Mouse (Mus musculus): Measurements from ENCODE around the gene Abhd15.

DNA sequence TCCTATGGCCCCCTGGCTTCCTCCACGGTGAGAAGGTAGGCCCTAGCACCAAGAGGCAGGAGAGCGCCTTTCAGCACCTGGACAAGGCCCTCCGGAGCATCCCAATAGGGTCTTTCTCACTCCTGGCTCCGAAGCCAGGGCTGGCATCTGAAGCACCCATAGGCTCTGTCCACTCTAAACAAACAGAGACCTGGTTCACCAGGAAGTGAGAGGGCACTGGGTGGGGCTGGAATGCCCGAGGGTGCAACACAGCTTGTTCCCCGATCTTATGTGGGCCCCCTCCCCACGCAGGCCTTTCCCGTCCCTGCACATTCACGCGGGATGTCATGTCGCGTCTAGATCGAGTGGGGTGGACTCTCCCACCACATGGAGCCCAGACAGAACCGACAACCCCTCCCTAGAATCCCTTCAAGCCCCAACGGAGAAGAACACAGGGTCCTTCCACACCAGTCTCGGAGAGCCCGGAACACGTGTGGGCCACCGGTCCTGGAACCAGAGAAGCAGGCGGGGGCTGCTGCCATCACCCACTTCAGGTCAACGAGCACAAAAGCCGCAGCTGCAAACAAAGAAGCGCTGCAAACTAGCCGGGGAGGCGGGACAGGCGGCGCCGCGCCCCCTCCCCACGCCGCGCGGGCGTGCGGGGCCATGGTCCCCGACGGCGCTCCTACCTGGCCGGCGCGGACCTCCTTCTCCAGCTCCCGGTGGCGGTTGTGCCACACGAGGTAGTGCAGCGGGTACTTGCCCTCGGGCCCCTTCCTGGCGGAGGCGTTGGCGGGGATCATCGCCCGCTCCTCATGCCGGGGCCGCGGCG is 25.9 kb upstream of the Abhd15 start:
- no peak for TF ChIP-seq CTCF (IDR thresholded peaks at IDR 0.05; ENCODE audit: low read depth)
- TF ChIP-seq EP300 (IDR thresholded peaks at IDR 0.05; ENCODE audit: low read depth), result no peak

All from heart, postnatal 0 days (tissue).